Mouse (Mus musculus): ENCODE data around the gene Zkscan2. TPM values are rescaled to one million over a fixed set of nuclear protein-coding genes. Genes with fewer than 3 reads are reported as not detected.

Zkscan2 gene
- 0.06 and 0.90 TPM in 2 replicates for polyA plus RNA-seq (2012; rRNA removed; ENCODE audit: low replicate concordance)

DNA sequence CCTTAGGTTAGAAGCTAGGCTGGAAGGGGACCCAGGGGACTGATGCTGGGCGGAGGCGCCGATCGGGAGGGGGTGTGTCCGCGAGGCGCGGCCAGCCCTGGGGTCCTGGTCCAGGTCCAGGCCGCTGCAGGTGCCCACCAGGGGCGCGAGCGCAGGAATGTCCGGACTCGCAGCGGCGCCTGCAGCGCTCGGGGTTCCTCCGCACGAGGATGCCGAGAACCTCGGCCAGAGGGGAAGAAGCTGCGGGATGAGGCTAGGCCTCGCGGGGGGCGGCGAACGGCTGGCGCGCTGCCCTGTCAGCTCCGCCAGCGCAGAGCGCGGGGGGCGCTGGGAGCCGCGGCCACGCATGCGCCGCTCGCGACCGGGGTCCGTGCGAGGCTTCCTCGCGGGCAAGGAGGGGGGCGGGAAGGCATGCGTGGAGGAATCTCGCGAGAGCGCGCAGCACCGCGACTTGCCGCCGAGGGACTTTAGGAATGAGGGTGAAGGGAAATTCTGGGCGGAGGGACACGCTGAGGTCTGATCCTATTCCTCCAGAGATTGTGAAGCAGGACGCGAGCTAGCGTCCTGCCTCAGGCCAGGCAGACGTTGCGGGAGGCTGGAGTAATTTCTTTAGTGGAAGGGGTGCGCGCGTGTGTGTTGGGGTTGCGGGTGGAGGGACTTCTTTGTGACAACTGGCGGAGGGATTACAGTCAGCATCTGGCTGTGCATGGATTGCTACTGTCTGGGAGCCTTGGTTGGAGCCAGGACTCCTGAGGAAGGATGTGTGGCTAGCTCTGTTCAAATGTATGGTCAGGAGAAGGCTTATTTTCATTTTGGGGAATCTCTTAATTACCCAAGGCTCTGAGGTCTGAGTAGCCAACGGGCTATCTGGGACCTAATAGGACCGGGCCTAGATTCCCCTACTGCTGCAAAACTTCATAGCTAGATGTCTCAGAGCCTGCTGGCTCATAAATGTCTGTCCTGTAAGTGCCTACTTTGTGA is at the start of gene Zkscan2:
Zkscan2 (minus strand) TSS at position 211 of the 981 bp plus-strand sequence.

GRCm38 (mm10) chr7:123462070-123462501 is 38.2 kb downstream of the Zkscan2 start, which contains the start of gene Aqp8:
Gene Aqp8 (plus strand): TSS chr7:123462291.

Other genes with a start within 250 kb of the Zkscan2 start
- gene Lcmt1, start 130.7 kb downstream of the Zkscan2 start, polyA plus RNA-seq (2012; rRNA removed; ENCODE audit: low replicate concordance): 28.3 and 48.2 TPM in 2 replicates
- 30.8 and 37.8 TPM in 2 replicates for gene Arhgap17, start 130.5 kb downstream of the Zkscan2 start, polyA plus RNA-seq (2012; rRNA removed; ENCODE audit: low replicate concordance)
- gene Aqp8, start 38.2 kb downstream of the Zkscan2 start, polyA plus RNA-seq (2012; rRNA removed; ENCODE audit: low replicate concordance): 5.5 TPM in 1 of 2 replicates, not detected in the other